Comparison of ENCODE assay signal across 29 mouse cellular contexts in the genomic region with DNA sequence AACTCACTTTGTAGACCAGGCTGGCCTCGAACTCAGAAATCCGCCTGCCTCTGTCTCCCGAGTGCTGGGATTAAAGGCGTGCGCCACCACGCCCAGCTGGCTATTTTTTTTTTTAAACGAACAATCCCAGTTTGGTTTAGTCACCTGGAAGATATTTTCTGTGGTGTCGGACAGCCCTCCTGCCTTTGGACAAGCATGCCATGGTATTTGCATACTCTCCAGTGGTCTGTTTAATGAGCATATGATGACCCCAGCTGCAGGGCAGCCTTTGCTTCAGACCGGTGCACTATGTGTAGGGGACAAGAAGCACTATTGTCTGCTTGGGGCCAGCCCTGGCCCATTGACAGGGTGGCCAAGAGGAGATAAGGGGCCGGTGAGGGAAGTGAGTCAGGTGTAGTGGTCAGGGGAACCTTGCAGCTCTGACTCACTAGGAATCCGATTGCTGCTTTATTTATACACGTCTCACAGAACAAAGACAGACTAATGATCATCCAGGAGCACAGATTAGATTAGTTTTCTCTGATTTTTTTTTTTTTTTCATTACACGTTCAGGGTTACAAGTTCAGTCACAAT. TPM values are rescaled to one million over a fixed set of nuclear protein-coding genes. Genes with fewer than 3 reads are reported as not detected.
A peak's percentile ranks its signal among the peaks of the same experiment; 100 is the strongest.
DNase-seq lines count a peak whose midpoint lies in the region; ATAC-seq lines count a peak whose summit lies in the region.
"Had no signal": no experiment of that assay in that cellular context is flagged by ENCODE, and none has a peak within 500 bp of the region (broad histone marks: within the 10 kb centered on the region; RNA-seq: fewer than 3 reads in every experiment).

No protein-coding gene starts in this region.

- peak overlapping the region; percentile 64 for H3K4me3 ChIP-seq in megakaryocyte, embryonic 14.5 days (replicated peaks)
- H3K4me3 ChIP-seq in stomach, embryonic 16.5 days (replicated peaks; ENCODE audit: low read length): no peak overlapping the region
- no peak overlapping the region for H3K4me3 ChIP-seq in hindbrain, embryonic 13.5 days
- H3K4me3 ChIP-seq: embryonic facial prominence, embryonic 15.5 days; erythroblast, embryonic 14.5 days; forebrain, embryonic 10.5 days; gastrocnemius, adult 2 months; heart, embryonic 10.5 days; hindbrain, embryonic 12.5 days had no signal

- no peak overlapping the region for H3K9ac ChIP-seq in stomach, embryonic 16.5 days (ENCODE audit: low read length)
- no peak overlapping the region for H3K9ac ChIP-seq in hindbrain, embryonic 13.5 days
- H3K9ac ChIP-seq: embryonic facial prominence, embryonic 15.5 days; hindbrain, embryonic 12.5 days had no signal

- H3K9me3 ChIP-seq in megakaryocyte, embryonic 14.5 days: no peaks in the 10 kb centered on the region
- no peaks in the 10 kb centered on the region for H3K9me3 ChIP-seq in stomach, embryonic 16.5 days (replicated peaks; ENCODE audit: control insufficient read depth, low read length)
- no peaks in the 10 kb centered on the region for H3K9me3 ChIP-seq in hindbrain, embryonic 13.5 days
- H3K9me3 ChIP-seq: embryonic facial prominence, embryonic 15.5 days; forebrain, embryonic 10.5 days; heart, embryonic 10.5 days; hindbrain, embryonic 12.5 days had no signal

- ATAC-seq in megakaryocyte, adult 5-6 weeks (ENCODE audit: poor library complexity, severe bottlenecking): no peak
- ATAC-seq in stomach, embryonic 16.5 days (ENCODE audit: insufficient read depth, low FRiP score): peak; percentile 57
- no peak for ATAC-seq in granulocyte monocyte progenitor cell, adult 5-6 weeks (replicated peaks; ENCODE audit: poor library complexity, severe bottlenecking)
- no peak for ATAC-seq in hindbrain, embryonic 13.5 days (ENCODE audit: low FRiP score)
- ATAC-seq: forebrain, embryonic 14.5 days; hindbrain, postnatal 0 days had no signal

- H3K4me2 ChIP-seq in stomach, embryonic 16.5 days (ENCODE audit: low read depth, low read length): no peak overlapping the region
- no peak overlapping the region for H3K4me2 ChIP-seq in hindbrain, embryonic 13.5 days
- H3K4me2 ChIP-seq: embryonic facial prominence, embryonic 15.5 days; hindbrain, embryonic 12.5 days had no signal

- WGBS in stomach, embryonic 16.5 days: 58% methylated on average over 13 of the region's 13 CpGs
- WGBS in hindbrain, embryonic 13.5 days: 70% methylated on average over 13 of the region's 13 CpGs

- H3K27me3 ChIP-seq in megakaryocyte, embryonic 14.5 days (replicated peaks): no peaks in the 10 kb centered on the region
- H3K27me3 ChIP-seq in stomach, embryonic 16.5 days (ENCODE audit: control insufficient read depth, insufficient read depth, low read length): no peaks in the 10 kb centered on the region
- no peaks in the 10 kb centered on the region for H3K27me3 ChIP-seq in hindbrain, embryonic 13.5 days
- H3K27me3 ChIP-seq: hindbrain, embryonic 12.5 days had no signal

- H3K27ac ChIP-seq in stomach, embryonic 16.5 days (ENCODE audit: low read length): no peak overlapping the region
- no peak overlapping the region for H3K27ac ChIP-seq in hindbrain, embryonic 13.5 days
- H3K27ac ChIP-seq: embryonic facial prominence, embryonic 15.5 days; forebrain, embryonic 10.5 days; gastrocnemius, adult 2 months; heart, embryonic 10.5 days; hindbrain, embryonic 12.5 days; hindbrain, postnatal 0 days had no signal

- H3K4me1 ChIP-seq in megakaryocyte, embryonic 14.5 days: peaks cover 63% of the 10 kb centered on the region
- peaks cover 3% of the 10 kb centered on the region; the same call in 1 of the 2 replicates for H3K4me1 ChIP-seq in stomach, embryonic 16.5 days (ENCODE audit: control insufficient read depth, insufficient read depth, low read length)
- peaks cover 15% of the 10 kb centered on the region for H3K4me1 ChIP-seq in hindbrain, embryonic 13.5 days (replicated peaks)

- no peaks in the 10 kb centered on the region for H3K36me3 ChIP-seq in megakaryocyte, embryonic 14.5 days (replicated peaks; ENCODE audit: low read length)
- H3K36me3 ChIP-seq in stomach, embryonic 16.5 days (ENCODE audit: control insufficient read depth, insufficient read depth, low read length): no peaks in the 10 kb centered on the region
- H3K36me3 ChIP-seq in hindbrain, embryonic 13.5 days: no peaks in the 10 kb centered on the region
- H3K36me3 ChIP-seq: embryonic facial prominence, embryonic 15.5 days; forebrain, embryonic 10.5 days; heart, embryonic 10.5 days; hindbrain, embryonic 12.5 days had no signal

- DNase-seq in 416B (ENCODE audit: low read depth) (peak; percentile 93), NIH3T3 (ENCODE audit: low read depth) (peak; percentile 45)
- DNase-seq: adrenal gland, adult 8-10 months; B cell, adult 2 months; cerebellum, adult 11 months; cerebellum, adult 8-10 months; cerebellum, postnatal 14 days; embryo, embryonic 11 days; gastrocnemius, adult 2 months; gastrocnemius, postnatal 25 days; heart, adult 18-20 months; heart, postnatal 10 days; heart, postnatal 4 days had no signal

RNA-seq across cellular contexts. Expression of a gene that starts 5.1 kb away (rescaled TPM):
- 5.5 TPM in 1 of 2 replicates, not detected in the other for polyA plus RNA-seq in megakaryocyte, embryonic 14.5 days (2012; ENCODE audit: insufficient read depth, low replicate concordance)
- total RNA-seq in megakaryocyte, adult 5-6 weeks (2015): 72.7 and 97.4 TPM in 2 replicates
- 71.3 and 87.9 TPM in 2 replicates for total RNA-seq in megakaryocyte, adult 5-6 weeks (2017)
- polyA plus RNA-seq in stomach, embryonic 16.5 days (2015; fragmentation: Nextera tagmentation; extraction: Ambion mirVana): 156 and 158 TPM in 2 replicates
- total RNA-seq in granulocyte monocyte progenitor cell, adult 5-6 weeks (2014; fragmentation: Nextera tagmentation): 97.4 and 109 TPM in 2 replicates
- total RNA-seq in granulocyte monocyte progenitor cell, adult 5-6 weeks (2017): 107 and 150 TPM in 2 replicates
- polyA plus RNA-seq in hindbrain, embryonic 13.5 days (2015; fragmentation: Nextera tagmentation; extraction: Ambion mirVana): 123 and 125 TPM in 2 replicates

RNA-seq across cellular contexts. Expression of a gene that starts 5.8 kb away (rescaled TPM):
- 2.9 and 4.3 TPM in 2 replicates for polyA plus RNA-seq in megakaryocyte, embryonic 14.5 days (2012; ENCODE audit: insufficient read depth, low replicate concordance)
- 12.9 and 16.9 TPM in 2 replicates for total RNA-seq in megakaryocyte, adult 5-6 weeks (2015)
- total RNA-seq in megakaryocyte, adult 5-6 weeks (2017): 8.7 and 11.3 TPM in 2 replicates
- 31.4 and 31.9 TPM in 2 replicates for polyA plus RNA-seq in stomach, embryonic 16.5 days (2015; fragmentation: Nextera tagmentation; extraction: Ambion mirVana)
- 37.9 and 44.7 TPM in 2 replicates for total RNA-seq in granulocyte monocyte progenitor cell, adult 5-6 weeks (2014; fragmentation: Nextera tagmentation)
- 26.6 and 38.5 TPM in 2 replicates for total RNA-seq in granulocyte monocyte progenitor cell, adult 5-6 weeks (2017)
- 10.0 and 11.8 TPM in 2 replicates for polyA plus RNA-seq in hindbrain, embryonic 13.5 days (2015; fragmentation: Nextera tagmentation; extraction: Ambion mirVana)
- polyA plus RNA-seq: erythroblast, embryonic 14.5 days had no signal

RNA-seq across cellular contexts. Expression of a gene that starts 15.9 kb away (rescaled TPM):
- 6.6 TPM in 1 of 2 replicates, not detected in the other for polyA plus RNA-seq in megakaryocyte, embryonic 14.5 days (2012; ENCODE audit: insufficient read depth, low replicate concordance)
- total RNA-seq in megakaryocyte, adult 5-6 weeks (2015): 10.2 and 17.4 TPM in 2 replicates
- 5.9 and 14.4 TPM in 2 replicates for total RNA-seq in megakaryocyte, adult 5-6 weeks (2017)
- polyA plus RNA-seq in stomach, embryonic 16.5 days (2015; fragmentation: Nextera tagmentation; extraction: Ambion mirVana): 20.2 and 22.8 TPM in 2 replicates
- total RNA-seq in granulocyte monocyte progenitor cell, adult 5-6 weeks (2014; fragmentation: Nextera tagmentation): 11.4 and 21.0 TPM in 2 replicates
- 9.5 and 14.4 TPM in 2 replicates for total RNA-seq in granulocyte monocyte progenitor cell, adult 5-6 weeks (2017)
- polyA plus RNA-seq in hindbrain, embryonic 13.5 days (2015; fragmentation: Nextera tagmentation; extraction: Ambion mirVana): 28.3 and 30.6 TPM in 2 replicates

RNA-seq across cellular contexts. Expression of a gene that starts 19.2 kb away (rescaled TPM):
- 6.5 and 31.6 TPM in 2 replicates for polyA plus RNA-seq in megakaryocyte, embryonic 14.5 days (2012; ENCODE audit: insufficient read depth, low replicate concordance)
- 13.0 and 15.8 TPM in 2 replicates for total RNA-seq in megakaryocyte, adult 5-6 weeks (2015)
- 12.1 and 16.0 TPM in 2 replicates for total RNA-seq in megakaryocyte, adult 5-6 weeks (2017)
- polyA plus RNA-seq in stomach, embryonic 16.5 days (2015; fragmentation: Nextera tagmentation; extraction: Ambion mirVana): 37.0 and 38.7 TPM in 2 replicates
- total RNA-seq in granulocyte monocyte progenitor cell, adult 5-6 weeks (2014; fragmentation: Nextera tagmentation): 4.3 and 13.6 TPM in 2 replicates
- 2.5 and 12.9 TPM in 2 replicates for total RNA-seq in granulocyte monocyte progenitor cell, adult 5-6 weeks (2017)
- polyA plus RNA-seq in hindbrain, embryonic 13.5 days (2015; fragmentation: Nextera tagmentation; extraction: Ambion mirVana): 27.9 and 30.4 TPM in 2 replicates

RNA-seq across cellular contexts. Expression of a gene that starts 28.2 kb away (rescaled TPM):
- not detected in 2 replicates for polyA plus RNA-seq in megakaryocyte, embryonic 14.5 days (2012; ENCODE audit: insufficient read depth, low replicate concordance)
- not detected in 2 replicates for total RNA-seq in megakaryocyte, adult 5-6 weeks (2015)
- total RNA-seq in megakaryocyte, adult 5-6 weeks (2017): not detected in 2 replicates
- polyA plus RNA-seq in stomach, embryonic 16.5 days (2015; fragmentation: Nextera tagmentation; extraction: Ambion mirVana): 139 and 141 TPM in 2 replicates
- not detected in 2 replicates for total RNA-seq in granulocyte monocyte progenitor cell, adult 5-6 weeks (2014; fragmentation: Nextera tagmentation)
- not detected in 2 replicates for total RNA-seq in granulocyte monocyte progenitor cell, adult 5-6 weeks (2017)
- not detected in 2 replicates for polyA plus RNA-seq in hindbrain, embryonic 13.5 days (2015; fragmentation: Nextera tagmentation; extraction: Ambion mirVana)
- total RNA-seq: adrenal gland, adult 8-10 months; adrenal gland, postnatal 4 days; common myeloid progenitor, adult 5-6 weeks; gastrocnemius, adult 2 months; gastrocnemius, postnatal 25 days; heart, adult 18-20 months; heart, postnatal 10 days; heart, postnatal 4 days; hindbrain, postnatal 0 days had no signal
- polyA plus RNA-seq: embryonic facial prominence, embryonic 11.5 days; erythroblast, embryonic 14.5 days; forebrain, embryonic 10.5 days; forebrain, embryonic 14.5 days; heart, embryonic 10.5 days; heart, embryonic 14.5 days; hindbrain, embryonic 12.5 days; hindbrain, postnatal 0 days had no signal

Comparison
In these comparisons a context has a peak if more than half of its experiments do, and no peak if none do; other contexts are left out.
1. RNA of a gene that starts 5.1 kb away (polyA plus RNA-seq): 156 to 158 TPM in stomach, embryonic 16.5 days and 123 to 125 TPM in hindbrain, embryonic 13.5 days; 5.5 TPM in megakaryocyte, embryonic 14.5 days; every median in the first group is over 10 times any median in the second.